Mouse (Mus musculus) embryonic fibroblast, embryonic 13.5 days (primary cell): ENCODE results near the gene Capza1. TPM values are rescaled to one million over a fixed set of nuclear protein-coding genes. Genes with fewer than 3 reads are reported as not detected.

ENCODE experiments used
- H3K27ac ChIP-seq: 2 replicates; pipeline ENCODE4 v1.5.1; 2012; ENCODE audit warnings: low read length, control low read depth, inconsistent platforms; ENCODE audit not compliant: insufficient read depth
- H3K4me1 ChIP-seq: 2 replicates; pipeline ENCODE4 v1.6.1; 2011; ENCODE audit warnings: low read length; ENCODE audit not compliant: control insufficient read depth, insufficient read depth
- H3K4me3 ChIP-seq: 2 replicates; pipeline ENCODE4 v1.5.1; 2011; ENCODE audit warnings: mild to moderate bottlenecking, control low read depth, low read length; ENCODE audit not compliant: insufficient read depth
- CTCF ChIP-seq: IDR thresholded peaks from 2 replicates; pipeline ENCODE4 v1.5.1; 2011; ENCODE audit warnings: mild to moderate bottlenecking, control low read depth, low read length, moderate library complexity, borderline replicate concordance; ENCODE audit not compliant: insufficient read depth
- POLR2A ChIP-seq: IDR thresholded peaks from 2 replicates; pipeline ENCODE4 v1.6.1; 2011; ENCODE audit warnings: low read depth, mild to moderate bottlenecking, control low read depth, low read length, moderate library complexity
- polyA plus RNA-seq: library from polyadenylated mRNA; stranded (reverse); fragments of >200 nt; gene quantifications from 2 replicates; pipeline ENCODE4 v1.2.4, GENCODE M21; 2011; ENCODE audit warnings: low read depth; ENCODE audit not compliant: missing spikeins, insufficient read length

Capza1 gene
- polyA plus RNA-seq, 1 experiment = 240 TPM

DNA sequence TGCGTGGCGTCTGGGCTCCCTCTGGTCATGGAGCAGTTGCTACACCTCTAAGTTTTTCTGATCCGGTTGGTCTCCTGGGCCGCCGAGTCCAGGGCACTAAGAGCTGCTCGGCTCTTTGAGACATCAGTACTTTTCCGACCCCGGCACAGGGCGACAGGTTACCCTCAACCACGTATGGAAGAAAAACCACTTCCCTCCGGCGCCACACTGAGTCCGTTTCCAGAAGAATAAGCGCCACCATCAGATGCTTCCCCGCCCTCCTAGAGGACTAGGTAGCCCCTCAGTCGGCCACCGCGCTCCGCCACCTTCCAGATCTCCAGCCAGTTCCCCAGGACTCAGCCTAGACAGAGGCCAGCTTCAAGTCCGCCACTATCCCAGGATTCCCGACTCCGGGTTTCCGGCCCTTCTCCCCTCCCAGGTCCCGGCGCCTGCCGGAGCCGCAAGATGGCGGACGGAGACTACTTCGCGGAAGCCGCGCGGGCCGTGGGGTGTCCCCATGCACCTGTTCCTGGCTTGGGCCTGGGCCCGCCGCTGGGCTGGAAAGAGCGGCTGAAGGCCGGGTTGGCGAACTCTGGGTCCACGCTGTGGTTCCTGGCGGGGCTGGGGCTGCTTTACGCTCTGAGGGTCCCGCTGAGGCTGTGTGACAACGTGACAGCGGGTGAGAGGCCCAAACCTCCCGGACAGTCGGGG is 491 bp upstream of the Capza1 start:
- Histone ChIP-seq H3K4me1 (no peaks in the 10 kb centered on the region; the same call in 1 of the 2 replicates), H3K4me3 (peak overlapping the region; percentile 96), H3K27ac (peak overlapping the region; percentile 85)
- peak; percentile 76 for TF ChIP-seq POLR2A
- no peak for TF ChIP-seq CTCF

DNA sequence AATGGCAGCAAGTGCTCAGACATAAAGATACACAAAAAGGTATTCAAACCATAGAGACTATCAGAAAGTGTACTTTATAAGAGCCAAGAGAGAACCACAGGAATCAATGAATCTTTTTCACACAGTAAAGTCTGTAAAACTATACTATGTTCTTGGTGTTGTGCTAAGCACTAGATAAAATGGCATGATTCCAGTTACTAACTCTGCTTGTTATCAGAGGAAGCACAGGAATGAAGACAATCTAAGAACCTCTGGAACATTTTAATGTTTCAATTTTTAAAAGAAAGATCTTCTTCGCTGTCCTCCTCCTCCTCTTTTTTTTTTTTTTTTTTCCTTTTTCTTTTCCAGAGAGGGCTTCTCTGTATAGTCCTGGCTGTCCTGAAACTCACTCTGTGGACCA is 5.7 kb downstream of the Capza1 start:
- H3K27ac ChIP-seq = no peak overlapping the region
- no peak overlapping the region for H3K4me3 ChIP-seq
- H3K4me1 ChIP-seq = peaks cover 2% of the 10 kb centered on the region; the same call in 1 of the 2 replicates
- TF ChIP-seq CTCF (no peak), POLR2A (no peak)

DNA sequence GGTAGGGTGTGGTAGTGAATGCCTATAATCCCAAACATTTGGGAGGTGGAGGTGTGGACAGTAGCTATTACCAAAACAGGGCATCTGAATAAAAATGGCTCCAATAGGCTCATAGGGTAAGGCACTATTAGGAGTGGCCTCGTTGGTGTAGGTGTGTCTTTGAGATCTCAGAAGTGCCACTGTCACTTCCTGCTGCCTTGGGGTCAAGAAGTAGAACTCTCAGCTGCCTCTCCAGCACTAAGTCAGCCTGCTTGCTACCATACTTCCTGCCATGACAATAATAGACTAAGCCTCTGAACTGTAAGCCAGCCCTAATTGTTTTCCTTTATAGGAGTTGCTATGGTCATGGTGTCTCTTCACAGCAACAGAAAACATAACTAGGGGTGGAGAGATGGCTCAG is 8.2 kb downstream of the Capza1 start:
- H3K4me1 ChIP-seq = 0 out of 2 replicates have a peak, but pooled peaks cover 2% of the 10 kb centered on the region
- no peak overlapping the region for H3K27ac ChIP-seq
- no peak overlapping the region for H3K4me3 ChIP-seq
- TF ChIP-seq POLR2A (no peak), CTCF (no peak)

DNA sequence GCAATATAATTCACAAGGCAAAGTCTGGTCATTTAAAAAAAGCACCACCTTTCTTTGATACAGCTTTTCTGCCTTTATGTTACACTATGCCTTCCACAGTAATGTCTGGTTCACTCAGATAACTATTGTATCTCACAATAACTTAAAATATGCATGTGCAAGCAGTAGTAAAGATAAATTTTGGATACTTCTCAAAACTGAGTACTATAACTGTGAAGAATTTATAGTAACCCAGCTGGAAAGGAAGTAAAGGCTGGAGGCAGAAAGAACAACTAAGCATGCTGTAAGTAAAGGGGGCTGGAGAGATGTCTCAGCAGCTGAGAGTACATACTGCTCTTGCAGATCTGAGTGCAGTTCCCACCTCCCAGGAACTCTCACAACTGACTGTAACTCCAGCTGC is 9.4 kb downstream of the Capza1 start:
- Histone ChIP-seq H3K4me1 (0 out of 2 replicates have a peak, but pooled peaks cover 2% of the 10 kb centered on the region), H3K4me3 (no peak overlapping the region), H3K27ac (no peak overlapping the region)
- TF ChIP-seq POLR2A (no peak), CTCF (no peak)

DNA sequence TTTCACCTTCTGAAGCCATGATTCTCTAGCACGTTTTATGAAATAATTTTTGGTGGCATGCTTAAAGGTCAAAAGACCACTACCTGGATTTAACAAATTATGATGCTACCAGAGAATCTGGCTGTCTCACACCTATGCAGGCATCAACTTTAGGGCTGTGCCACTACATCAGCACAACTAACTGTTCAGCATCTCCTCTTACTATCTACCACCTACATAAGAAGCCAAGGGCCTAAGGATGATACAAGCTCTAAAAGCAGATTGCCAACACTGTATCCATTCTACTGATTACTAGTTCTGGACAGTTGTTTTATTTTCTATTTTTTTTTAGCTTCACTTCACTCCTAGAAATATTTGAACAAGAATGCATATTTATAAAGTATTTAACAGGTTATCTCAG is 9.8 kb downstream of the Capza1 start:
- no peak overlapping the region for H3K4me3 ChIP-seq
- no peak overlapping the region for H3K27ac ChIP-seq
- H3K4me1 ChIP-seq = 0 out of 2 replicates have a peak, but pooled peaks cover 2% of the 10 kb centered on the region
- TF ChIP-seq POLR2A = no peak
- TF ChIP-seq CTCF = no peak

DNA sequence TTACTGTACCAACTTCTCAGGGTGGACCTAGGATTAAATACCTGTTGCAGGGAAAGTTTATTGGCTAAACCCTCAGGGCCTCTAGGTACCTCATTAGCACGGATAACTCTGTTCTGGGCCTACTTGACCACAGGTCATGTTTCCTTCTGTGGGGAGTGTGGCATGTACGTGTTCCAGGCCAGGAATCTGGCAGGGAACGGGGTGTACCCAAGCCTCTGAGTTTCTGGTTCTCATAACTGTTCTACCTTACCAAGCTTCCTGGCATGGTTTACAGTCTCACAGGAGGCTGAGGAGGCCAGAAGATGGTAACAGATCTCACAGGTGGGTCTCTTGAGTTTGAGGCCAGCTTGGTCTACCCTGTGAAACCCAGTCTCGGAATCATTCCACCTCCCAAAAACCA is 17.7 kb downstream of the Capza1 start:
- H3K4me3 ChIP-seq = no peak overlapping the region
- no peaks in the 10 kb centered on the region for H3K4me1 ChIP-seq
- no peak overlapping the region for H3K27ac ChIP-seq
- TF ChIP-seq POLR2A = no peak
- TF ChIP-seq CTCF = no peak

DNA sequence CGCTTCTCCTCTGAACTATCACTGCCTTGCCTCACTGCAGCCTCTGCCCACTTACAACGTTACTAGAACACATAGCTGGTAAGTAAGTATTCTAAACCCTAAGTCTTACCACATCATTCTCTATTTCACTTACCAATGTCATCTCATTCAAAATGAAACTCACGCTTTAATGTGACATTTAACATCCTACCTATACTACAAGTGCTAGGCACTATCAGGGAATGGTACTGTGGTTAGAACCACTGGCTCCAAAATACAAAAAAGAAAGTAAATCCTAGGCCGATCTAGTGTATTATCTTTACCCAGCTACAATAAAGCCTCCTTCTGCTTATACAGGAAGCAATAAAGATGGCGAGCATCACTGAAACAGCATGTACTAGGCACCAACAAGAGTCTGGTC is 23.3 kb downstream of the Capza1 start:
- H3K4me3 ChIP-seq = no peak overlapping the region
- no peak overlapping the region for H3K27ac ChIP-seq
- H3K4me1 ChIP-seq = no peaks in the 10 kb centered on the region
- TF ChIP-seq CTCF = no peak
- no peak for TF ChIP-seq POLR2A

DNA sequence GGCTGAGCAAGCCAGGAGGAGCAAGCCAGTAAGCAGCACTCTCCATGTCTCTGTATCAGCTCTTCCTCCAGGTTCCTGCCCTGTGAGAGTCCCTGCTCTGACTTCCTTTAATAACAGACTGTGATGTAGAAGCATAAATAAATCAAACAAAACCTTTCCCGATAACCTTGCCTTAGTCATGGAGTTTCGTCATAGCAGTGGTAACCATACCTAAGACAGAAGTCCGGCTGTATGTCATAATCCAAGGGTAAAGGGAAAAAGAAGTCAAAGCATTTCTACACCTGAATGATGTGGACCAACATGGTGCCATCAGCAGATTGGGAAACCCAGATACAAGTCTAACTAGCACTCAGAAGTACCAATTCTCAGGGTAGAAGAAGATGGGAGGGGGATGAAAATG is 28.5 kb downstream of the Capza1 start:
- TF ChIP-seq CTCF (no peak), POLR2A (no peak)
- no peaks in the 10 kb centered on the region for H3K4me1 ChIP-seq
- no peak overlapping the region for H3K27ac ChIP-seq
- H3K4me3 ChIP-seq = no peak overlapping the region

DNA sequence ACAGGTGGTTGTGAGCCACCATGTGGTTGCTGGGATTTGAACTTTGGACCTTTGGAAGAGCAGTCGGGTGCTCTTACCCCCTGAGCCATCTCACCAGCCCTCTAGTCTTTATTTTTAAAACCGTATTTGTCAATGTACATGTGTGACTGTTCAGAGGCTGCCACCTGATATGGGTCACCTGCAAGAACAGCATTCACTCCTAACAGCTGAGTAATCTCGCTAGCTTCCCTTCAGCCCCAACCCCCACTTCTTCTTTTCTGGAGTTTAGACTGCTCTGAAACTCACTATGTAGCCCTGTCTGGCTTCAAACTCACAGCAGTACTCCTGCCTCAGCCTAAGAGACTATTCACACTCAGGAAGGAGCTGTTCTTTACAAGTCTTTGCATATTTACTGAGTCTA is 41.9 kb downstream of the Capza1 start:
- H3K4me1 ChIP-seq = peaks cover 6% of the 10 kb centered on the region
- H3K4me3 ChIP-seq = no peak overlapping the region
- no peak overlapping the region for H3K27ac ChIP-seq
- no peak for TF ChIP-seq CTCF
- no peak for TF ChIP-seq POLR2A

DNA sequence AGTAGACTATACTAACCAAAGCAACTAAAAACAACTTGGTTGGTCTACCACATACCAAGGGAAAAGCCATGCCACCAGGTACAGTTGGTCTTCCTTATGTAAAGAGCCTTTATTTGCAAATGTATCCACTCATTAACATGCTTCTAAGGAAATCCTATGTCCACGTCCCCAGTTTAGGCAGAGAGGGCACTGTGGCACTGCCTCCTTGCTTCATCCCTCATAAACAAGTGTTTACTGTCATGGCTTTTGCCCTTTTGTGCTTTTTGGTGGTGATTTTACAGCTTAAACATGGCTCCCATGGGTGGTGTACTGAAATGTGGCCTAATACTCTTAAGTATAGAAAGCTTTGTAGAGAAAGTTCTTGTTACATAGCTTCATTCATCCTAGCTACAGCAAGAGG is 43.9 kb downstream of the Capza1 start:
- Histone ChIP-seq H3K4me3 (no peak overlapping the region), H3K27ac (no peak overlapping the region), H3K4me1 (peaks cover 9% of the 10 kb centered on the region)
- no peak for TF ChIP-seq POLR2A
- no peak for TF ChIP-seq CTCF
